Mouse (Mus musculus): ENCODE data around the gene Serpina3b. TPM values are rescaled to one million over a fixed set of nuclear protein-coding genes. Genes with fewer than 3 reads are reported as not detected.
A peak's percentile ranks its signal among the peaks of the same experiment; 100 is the strongest.

Gene Serpina3b
- polyA plus RNA-seq, 1 experiment from 2014 or later = 0.73 TPM

- no peak overlapping the region for H3K4me3 ChIP-seq (ENCODE audit: low read depth, low read length)
- TF ChIP-seq EP300 (IDR thresholded peaks at IDR 0.05; ENCODE audit: low read depth) (no peak), CTCF (IDR thresholded peaks at IDR 0.05; ENCODE audit: low read depth) (peak; percentile 17; the same call in 1 of the 2 replicates)
- H3K9ac ChIP-seq (replicated peaks) = no peak overlapping the region
- no peaks in the 10 kb centered on the region for H3K4me1 ChIP-seq (ENCODE audit: insufficient read depth)
- ATAC-seq = no peak
- no peaks in the 10 kb centered on the region for H3K27me3 ChIP-seq (ENCODE audit: insufficient read depth, low read length)
- H3K4me2 ChIP-seq (ENCODE audit: low read depth, low read length) = no peak overlapping the region
- H3K27ac ChIP-seq (ENCODE audit: low read depth) = no peak overlapping the region
- H3K9me3 ChIP-seq (ENCODE audit: low read length) = no peaks in the 10 kb centered on the region
- DNase-seq = peak; percentile 13
- no peaks in the 10 kb centered on the region for H3K36me3 ChIP-seq (replicated peaks; ENCODE audit: insufficient read depth, low read length)
These were observed 50.8 kb downstream of the Serpina3b start for GRCm38 (mm10) chr12:104178577-104178976.

GRCm38 (mm10) chr12:104178987-104179386 is 51.2 kb downstream of the Serpina3b start:
- Histone ChIP-seq H3K27me3 (ENCODE audit: insufficient read depth, low read length) (no peaks in the 10 kb centered on the region), H3K27ac (ENCODE audit: low read depth) (no peak overlapping the region), H3K4me2 (ENCODE audit: low read depth, low read length) (no peak overlapping the region), H3K9me3 (ENCODE audit: low read length) (no peaks in the 10 kb centered on the region), H3K4me3 (ENCODE audit: low read depth, low read length) (no peak overlapping the region), H3K4me1 (ENCODE audit: insufficient read depth) (no peaks in the 10 kb centered on the region), H3K36me3 (replicated peaks; ENCODE audit: insufficient read depth, low read length) (no peaks in the 10 kb centered on the region), H3K9ac (replicated peaks) (no peak overlapping the region)
- TF ChIP-seq EP300 (IDR thresholded peaks at IDR 0.05; ENCODE audit: low read depth) (no peak), CTCF (IDR thresholded peaks at IDR 0.05; ENCODE audit: low read depth) (no peak)
- DNase-seq = peak; percentile 3
- WGBS (ENCODE audit: insufficient replicate concordance) = 63% methylated on average over 2 of the region's 2 CpGs
- ATAC-seq = no peak

- no peak for TF ChIP-seq EP300 (IDR thresholded peaks at IDR 0.05; ENCODE audit: low read depth)
- no peak for TF ChIP-seq CTCF (IDR thresholded peaks at IDR 0.05; ENCODE audit: low read depth)
- ATAC-seq (no peak), DNase-seq (peak; percentile 7)
- 65% methylated on average over 4 of the region's 4 CpGs for WGBS (ENCODE audit: insufficient replicate concordance)
- no peak overlapping the region for H3K9ac ChIP-seq (replicated peaks)
- no peaks in the 10 kb centered on the region for H3K27me3 ChIP-seq (ENCODE audit: insufficient read depth, low read length)
- H3K36me3 ChIP-seq (replicated peaks; ENCODE audit: insufficient read depth, low read length) = no peaks in the 10 kb centered on the region
- no peaks in the 10 kb centered on the region for H3K9me3 ChIP-seq (ENCODE audit: low read length)
- no peak overlapping the region for H3K4me2 ChIP-seq (ENCODE audit: low read depth, low read length)
- H3K4me3 ChIP-seq (ENCODE audit: low read depth, low read length) = no peak overlapping the region
- H3K4me1 ChIP-seq (ENCODE audit: insufficient read depth) = no peaks in the 10 kb centered on the region
- H3K27ac ChIP-seq (ENCODE audit: low read depth) = no peak overlapping the region
These were observed 57.2 kb downstream of the Serpina3b start for GRCm38 (mm10) chr12:104185046-104185445.

GRCm38 (mm10) chr12:104186041-104186581 is 58.3 kb downstream of the Serpina3b start:
- H3K36me3 ChIP-seq (replicated peaks; ENCODE audit: insufficient read depth, low read length) = no peaks in the 10 kb centered on the region
- no peak overlapping the region for H3K4me2 ChIP-seq (ENCODE audit: low read depth, low read length)
- H3K9me3 ChIP-seq (ENCODE audit: low read length) = no peaks in the 10 kb centered on the region
- no peak overlapping the region for H3K9ac ChIP-seq (replicated peaks)
- TF ChIP-seq CTCF (IDR thresholded peaks at IDR 0.05; ENCODE audit: low read depth) = no peak
- TF ChIP-seq EP300 (IDR thresholded peaks at IDR 0.05; ENCODE audit: low read depth) = no peak
- ATAC-seq (peak; percentile 17; the same call in 1 of the 2 replicates), DNase-seq (peak; percentile 10)
- WGBS (ENCODE audit: insufficient replicate concordance) = 64% methylated on average over 3 of the region's 3 CpGs
- no peaks in the 10 kb centered on the region for H3K4me1 ChIP-seq (ENCODE audit: insufficient read depth)
- H3K27ac ChIP-seq (ENCODE audit: low read depth) = no peak overlapping the region
- H3K27me3 ChIP-seq (ENCODE audit: insufficient read depth, low read length) = no peaks in the 10 kb centered on the region
- H3K4me3 ChIP-seq (ENCODE audit: low read depth, low read length) = no peak overlapping the region

Other genes with a start within 250 kb of the Serpina3b start
- 1,386 and 1,402 TPM in 2 replicates for gene Serpina1c, start 223.1 kb upstream of the Serpina3b start, polyA plus RNA-seq (2015; fragmentation: Nextera tagmentation; extraction: Ambion mirVana)
- 4,259 and 4,481 TPM in 2 replicates for gene Serpina1e, start 169.0 kb upstream of the Serpina3b start, polyA plus RNA-seq (2015; fragmentation: Nextera tagmentation; extraction: Ambion mirVana)
- 224 and 244 TPM in 2 replicates for gene Serpina11, start 138.0 kb upstream of the Serpina3b start, polyA plus RNA-seq (2015; fragmentation: Nextera tagmentation; extraction: Ambion mirVana)
- gene Serpina9, start 114.2 kb upstream of the Serpina3b start, polyA plus RNA-seq (2015; fragmentation: Nextera tagmentation; extraction: Ambion mirVana) = 0.05 and 0.06 TPM in 2 replicates
- gene Serpina12, start 83.6 kb upstream of the Serpina3b start, polyA plus RNA-seq (2015; fragmentation: Nextera tagmentation; extraction: Ambion mirVana) = 0.13 TPM in 2 replicates
- gene Serpina5, start 26.9 kb upstream of the Serpina3b start, polyA plus RNA-seq (2015; fragmentation: Nextera tagmentation; extraction: Ambion mirVana) = 0.54 and 0.58 TPM in 2 replicates
- 0.12 TPM in 1 of 2 replicates, not detected in the other for gene Serpina3a, start 15.3 kb upstream of the Serpina3b start, polyA plus RNA-seq (2015; fragmentation: Nextera tagmentation; extraction: Ambion mirVana)
- gene Serpina3c, start 25.9 kb downstream of the Serpina3b start, polyA plus RNA-seq (2015; fragmentation: Nextera tagmentation; extraction: Ambion mirVana) = 0.05 and 0.11 TPM in 2 replicates
- gene Serpina3f, start 86.5 kb downstream of the Serpina3b start, polyA plus RNA-seq (2015; fragmentation: Nextera tagmentation; extraction: Ambion mirVana) = 2.5 and 4.1 TPM in 2 replicates
- gene Serpina3g, start 108.2 kb downstream of the Serpina3b start, polyA plus RNA-seq (2015; fragmentation: Nextera tagmentation; extraction: Ambion mirVana) = 18.2 and 21.9 TPM in 2 replicates
- gene Serpina3i, start 135.1 kb downstream of the Serpina3b start, polyA plus RNA-seq (2015; fragmentation: Nextera tagmentation; extraction: Ambion mirVana) = 0.44 and 0.95 TPM in 2 replicates
- gene Serpina3j, start 186.6 kb downstream of the Serpina3b start, polyA plus RNA-seq (2015; fragmentation: Nextera tagmentation; extraction: Ambion mirVana) = not detected in 2 replicates
- gene Serpina3k, start 210.5 kb downstream of the Serpina3b start, polyA plus RNA-seq (2015; fragmentation: Nextera tagmentation; extraction: Ambion mirVana) = 407 and 479 TPM in 2 replicates
- 325 and 370 TPM in 2 replicates for gene Serpina3m, start 210.5 kb downstream of the Serpina3b start, polyA plus RNA-seq (2015; fragmentation: Nextera tagmentation; extraction: Ambion mirVana)